Mouse (Mus musculus): ENCODE measurements around the gene Pgk1.

GRCm38 (mm10) chrX:106176331-106176730 is 10.6 kb upstream of the Pgk1 start:
- no peak for TF ChIP-seq CTCF (IDR thresholded peaks at IDR 0.05; ENCODE audit: borderline replicate concordance, extremely low read depth, insufficient read depth, insufficient read length)
- no peak for TF ChIP-seq POLR2A (IDR thresholded peaks at IDR 0.05; ENCODE audit: borderline replicate concordance, extremely low read depth, insufficient read depth, insufficient read length, poor library complexity, severe bottlenecking)

Data from brain, embryonic 14.5 days (tissue).